Mouse (Mus musculus): ENCODE measurements at regions not wholly inside any gene's neighbourhood (a gene's known extent, or its start where the extent isn't known, plus 50 kb on each side); places are given as distances from the start of the nearest gene placed in this dataset.

DNA sequence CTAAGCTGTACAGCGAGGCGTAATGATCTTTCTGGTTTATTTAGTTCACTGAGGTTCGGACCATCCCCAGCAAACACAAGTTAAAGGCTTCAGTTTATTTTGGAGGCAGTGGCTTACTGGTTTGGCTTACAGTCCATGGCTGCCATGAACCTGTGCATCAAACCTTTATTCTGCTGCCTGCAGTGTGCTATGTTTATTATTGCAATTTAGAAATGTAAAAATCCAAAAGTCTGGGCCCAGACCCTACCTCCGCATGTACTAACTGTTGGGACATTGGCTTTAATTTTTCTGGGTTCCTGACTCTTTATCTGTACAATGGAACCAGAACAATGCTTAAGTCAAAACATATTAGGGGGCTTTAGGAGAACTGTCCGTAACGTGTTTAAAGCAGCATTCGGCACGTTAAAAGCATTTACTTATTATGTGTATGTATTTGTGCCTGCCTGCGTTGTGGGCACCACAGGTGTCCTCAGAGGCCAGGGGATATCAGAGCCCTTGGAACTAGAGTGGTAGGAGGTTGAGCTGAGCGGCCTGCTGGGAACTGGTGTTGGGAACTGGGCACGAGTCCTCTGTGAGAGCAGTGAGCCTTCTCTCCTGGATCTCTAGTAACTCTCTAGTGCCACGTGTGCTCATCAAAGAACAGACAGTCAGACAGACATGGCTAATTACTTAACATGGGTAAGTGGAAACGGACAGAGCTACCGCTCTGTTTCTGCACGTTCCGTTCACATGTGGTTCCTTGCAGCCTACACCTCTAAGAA is 53.1 kb upstream of the Hbs1l start:
- TF ChIP-seq POLR2A (IDR thresholded peaks at IDR 0.05; ENCODE audit: borderline replicate concordance, extremely low read depth, insufficient read depth, insufficient read length, poor library complexity, severe bottlenecking) (no peak), CTCF (IDR thresholded peaks at IDR 0.05; ENCODE audit: borderline replicate concordance, extremely low read depth, insufficient read depth, insufficient read length) (no peak)
